Mouse (Mus musculus): ENCODE measurements at regions not wholly inside any gene's neighbourhood (a gene's known extent, or its start where the extent isn't known, plus 50 kb on each side); places are given as distances from the start of the nearest gene placed in this dataset.

- TF ChIP-seq GATA1 (IDR thresholded peaks at IDR 0.05; ENCODE audit: borderline replicate concordance, low read length) (no peak), FLI1 (IDR thresholded peaks at IDR 0.05; ENCODE audit: low read length) (no peak)
These were observed 367.5 kb upstream of the Cited2 start for GRCm38 (mm10) chr10:17355476-17355875.

Data from megakaryocyte, embryonic 14.5 days (primary cell).